Mouse (Mus musculus) 3134 (cell line): ENCODE measurements around the gene Cep95.

Experiments
- DNase-seq: peaks from one replicate; pipeline ENCODE4 v3.0.0-alpha.2; 2011; ENCODE audit warnings: low spot score; ENCODE audit not compliant: insufficient read length; ENCODE audit errors: extremely low read depth

The Cep95 gene

GRCm38 (mm10) chr11:106812410-106813136 lies 23.5 kb downstream of the Cep95 start:
- DNase-seq: no peak

GRCm38 (mm10) chr11:106814601-106815320 lies 25.7 kb downstream of the Cep95 start:
- DNase-seq: no peak

- no peak for DNase-seq
These were observed 26.3 kb downstream of the Cep95 start for GRCm38 (mm10) chr11:106815331-106815730.

- no peak for DNase-seq
These were observed 26.7 kb downstream of the Cep95 start for GRCm38 (mm10) chr11:106815761-106816160.

- no peak for DNase-seq
These were observed 27.3 kb downstream of the Cep95 start for GRCm38 (mm10) chr11:106816316-106816715.

- no peak for DNase-seq
These were observed 28.1 kb downstream of the Cep95 start for GRCm38 (mm10) chr11:106817156-106817555.

GRCm38 (mm10) chr11:106817808-106818207 lies 28.8 kb downstream of the Cep95 start:
- no peak for DNase-seq

- DNase-seq: no peak
These were observed 29.3 kb downstream of the Cep95 start for GRCm38 (mm10) chr11:106818341-106818740.

- DNase-seq: no peak
These were observed 30.5 kb downstream of the Cep95 start for GRCm38 (mm10) chr11:106819595-106819994.

GRCm38 (mm10) chr11:106820252-106820651 lies 31.2 kb downstream of the Cep95 start:
- no peak for DNase-seq

- no peak for DNase-seq
These were observed 31.9 kb downstream of the Cep95 start for GRCm38 (mm10) chr11:106820972-106821371.

- no peak for DNase-seq
These were observed 32.3 kb downstream of the Cep95 start for GRCm38 (mm10) chr11:106821397-106821796.

GRCm38 (mm10) chr11:106822491-106822890 lies 33.4 kb downstream of the Cep95 start:
- no peak for DNase-seq

GRCm38 (mm10) chr11:106822911-106823310 lies 33.9 kb downstream of the Cep95 start:
- no peak for DNase-seq

GRCm38 (mm10) chr11:106823741-106824140 lies 34.7 kb downstream of the Cep95 start:
- no peak for DNase-seq

- DNase-seq: no peak
These were observed 35.4 kb downstream of the Cep95 start for GRCm38 (mm10) chr11:106824403-106824802.

- no peak for DNase-seq
These were observed 39.0 kb downstream of the Cep95 start for GRCm38 (mm10) chr11:106828079-106828478.

- no peak for DNase-seq
These were observed 53.0 kb downstream of the Cep95 start for GRCm38 (mm10) chr11:106842002-106842401.

- DNase-seq: no peak
These were observed 62.4 kb downstream of the Cep95 start for GRCm38 (mm10) chr11:106851438-106851837.
